Mouse (Mus musculus) heart, embryonic 14.5 days (tissue): ENCODE data around the gene Idh2. TPM values are rescaled to one million over a fixed set of nuclear protein-coding genes. Genes with fewer than 3 reads are reported as not detected.

Experiments
- ATAC-seq: fragments of 200-750 bp; cut with Nextera tagmentation; 2 replicates; pipeline ENCODE4 v1.8.0; 2017; ENCODE audit warnings: low read depth, moderate TSS enrichment; ENCODE audit not compliant: insufficient number of reproducible peaks, insufficient read depth, low FRiP score
- H3K27ac ChIP-seq, 2 experiments: fragments of 200-500 bp in 1 of 2; fragments of 300-500 bp in 1 of 2; sonication (generic) in 1 of 2; replicated peaks in 1 of 2; 2 replicates each; pipeline ENCODE4 v1.5.1; 2012 to 2014; ENCODE audit warnings: low read depth in 2 of 2, low read length in 2 of 2, control low read depth in 1 of 2, mild to moderate bottlenecking in 1 of 2, mixed read lengths in 1 of 2; ENCODE audit not compliant: control insufficient read depth in 1 of 2, insufficient read depth in 1 of 2
- H3K27me3 ChIP-seq: fragments of 300-500 bp; sonication (generic); 2 replicates; pipeline ENCODE4 v1.6.1; 2014; ENCODE audit warnings: mild to moderate bottlenecking, low read length, control low read depth; ENCODE audit not compliant: control insufficient read depth, insufficient read depth
- H3K36me3 ChIP-seq: fragments of 300-500 bp; sonication (generic); 2 replicates; pipeline ENCODE4 v1.6.1; 2014; ENCODE audit warnings: mild to moderate bottlenecking, control low read depth, low read length, mixed read lengths; ENCODE audit not compliant: control insufficient read depth, insufficient read depth
- H3K4me1 ChIP-seq, 2 experiments: fragments of 200-500 bp in 1 of 2; fragments of 300-500 bp in 1 of 2; sonication (generic) in 1 of 2; 2 replicates each; pipeline ENCODE4 v1.6.1; 2012 to 2014; ENCODE audit warnings: low read length in 2 of 2, control low read depth in 1 of 2, mixed read lengths in 1 of 2; ENCODE audit not compliant: control insufficient read depth in 2 of 2, insufficient read depth in 2 of 2
- H3K4me2 ChIP-seq: fragments of 300-500 bp; sonication (generic); 2 replicates; pipeline ENCODE4 v1.6.1; 2014; ENCODE audit warnings: mild to moderate bottlenecking, low read length
- H3K4me3 ChIP-seq, 2 experiments: fragments of 200-500 bp in 1 of 2; fragments of 300-500 bp in 1 of 2; sonication (generic) in 1 of 2; 2 replicates each; pipeline ENCODE4 v1.5.1; 2012 to 2014; ENCODE audit warnings: low read length in 2 of 2, mild to moderate bottlenecking in 2 of 2, control low read depth in 1 of 2, low read depth in 1 of 2, moderate library complexity in 1 of 2; ENCODE audit not compliant: control insufficient read depth in 1 of 2, insufficient read depth in 1 of 2
- H3K9ac ChIP-seq: fragments of 300-500 bp; sonication (generic); 2 replicates; pipeline ENCODE4 v1.6.1; 2014; ENCODE audit warnings: mild to moderate bottlenecking, low read length
- H3K9me3 ChIP-seq: fragments of 300-500 bp; sonication (generic); 2 replicates; pipeline ENCODE4 v1.6.1; 2016; ENCODE audit warnings: low read length, control low read depth; ENCODE audit not compliant: control insufficient read depth
- WGBS: fragments of 180-500 bp; shearing (Covaris S2); extraction: QIAGEN DNeasy Blood & Tissue Kit; methylation state at CpG from one replicate; pipeline ENCODE4 v1.1.7; 2014; 5-methylcytosine and 5-hydroxymethylcytosine counted together
- polyA plus RNA-seq: library from polyadenylated mRNA; unstranded; fragments of >200 nt; fragmentation: Nextera tagmentation; extraction: Ambion mirVana; gene quantifications from 2 replicates; pipeline ENCODE4 v1.2.1, GENCODE M21; 2014

Idh2 gene
- polyA plus RNA-seq, 1 experiment from 2014 or later, result 2,473 TPM

DNA sequence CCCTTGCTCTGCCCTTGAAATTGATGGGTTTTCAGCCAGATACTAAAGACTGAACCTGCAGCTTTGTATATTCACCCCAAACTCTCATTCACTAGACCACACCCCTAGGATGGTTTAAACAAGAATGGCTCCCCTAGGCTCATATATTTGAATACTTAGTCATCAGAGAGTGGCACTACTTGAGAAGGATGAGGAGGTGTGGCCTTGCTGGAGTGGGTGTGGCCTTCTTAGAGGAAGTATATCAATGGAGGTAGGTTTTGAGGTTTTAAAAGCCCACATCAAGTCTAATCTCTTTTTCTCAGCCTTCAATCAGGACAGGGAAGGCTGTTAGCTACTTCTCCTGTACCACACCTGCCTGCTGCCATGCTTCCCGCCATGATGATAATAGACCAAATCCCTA lies 8.8 kb downstream of the Idh2 start:
- Histone ChIP-seq H3K4me1 (peaks cover 8 to 42% of the 10 kb centered on the region in 2 experiments; a peak in 3 of 4 replicates), H3K4me3 (no peak overlapping the region), H3K27ac (no peak overlapping the region), H3K9me3 (peaks cover 8% of the 10 kb centered on the region; the same call in 1 of the 2 replicates), H3K9ac (no peak overlapping the region), H3K27me3 (no peaks in the 10 kb centered on the region), H3K4me2 (no peak overlapping the region), H3K36me3 (peaks cover 79% of the 10 kb centered on the region)
- ATAC-seq, result no peak
- 93% methylated on average over 1 of the region's 1 CpGs for WGBS

DNA sequence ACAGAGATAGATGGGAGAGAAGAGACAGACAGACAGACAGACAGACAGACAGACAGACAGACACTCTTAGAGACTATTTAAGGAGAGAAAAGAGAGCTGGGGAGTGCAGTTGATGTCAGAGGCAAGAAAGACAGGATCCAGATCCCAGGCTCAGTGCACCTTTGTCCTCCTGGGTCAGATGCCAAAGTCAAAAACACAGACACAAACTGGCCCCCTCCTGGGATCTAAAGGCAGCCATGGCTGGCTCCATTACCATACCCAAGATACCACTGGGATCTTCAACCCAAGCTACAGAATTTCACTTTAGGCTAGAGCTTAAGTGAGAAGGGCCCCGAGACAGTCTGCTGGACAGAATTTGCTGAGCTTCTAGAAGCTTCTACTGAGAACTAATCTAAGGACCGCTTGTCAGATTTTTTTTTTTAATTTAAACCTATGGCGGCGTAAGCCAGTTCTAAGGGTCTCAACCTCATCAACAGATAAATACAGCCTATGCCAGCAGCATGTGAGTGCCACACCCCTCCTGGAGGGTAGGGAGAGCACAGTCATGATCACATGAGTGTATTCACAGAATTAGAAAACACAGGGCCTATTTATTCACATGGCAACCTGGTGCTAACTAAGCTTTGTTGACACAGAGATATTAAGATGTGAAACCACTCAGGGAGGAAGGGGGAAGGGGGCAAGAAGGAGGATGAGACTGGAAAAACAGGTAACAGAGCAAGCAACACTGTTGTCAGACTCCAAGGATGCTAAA lies 9.4 kb downstream of the Idh2 start:
- no peaks in the 10 kb centered on the region for H3K27me3 ChIP-seq
- WGBS, result 87% methylated on average over 4 of the region's 4 CpGs
- no peak overlapping the region for H3K9ac ChIP-seq
- no peak overlapping the region for H3K4me3 ChIP-seq
- H3K36me3 ChIP-seq, result peaks cover 81% of the 10 kb centered on the region
- H3K27ac ChIP-seq, result no peak overlapping the region; a peak in 1 of 4 replicates
- H3K4me1 ChIP-seq, result peaks cover 6 to 36% of the 10 kb centered on the region in 2 experiments; a peak in 3 of 4 replicates
- no peak for ATAC-seq
- peaks cover 8% of the 10 kb centered on the region; the same call in 1 of the 2 replicates for H3K9me3 ChIP-seq
- H3K4me2 ChIP-seq, result no peak overlapping the region

- Histone ChIP-seq H3K36me3 (peaks cover 83% of the 10 kb centered on the region), H3K4me2 (no peak overlapping the region), H3K4me1 (peaks cover 2 to 18% of the 10 kb centered on the region in 2 experiments; a peak in 3 of 4 replicates), H3K27ac (no peak overlapping the region), H3K27me3 (no peaks in the 10 kb centered on the region), H3K9ac (no peak overlapping the region), H3K9me3 (peaks cover 8% of the 10 kb centered on the region; the same call in 1 of the 2 replicates), H3K4me3 (no peak overlapping the region)
- ATAC-seq, result no peak
- WGBS, result 85% methylated on average over 3 of the region's 3 CpGs
These were observed 11.9 kb downstream of the Idh2 start for GRCm38 (mm10) chr7:80103335-80103734.

DNA sequence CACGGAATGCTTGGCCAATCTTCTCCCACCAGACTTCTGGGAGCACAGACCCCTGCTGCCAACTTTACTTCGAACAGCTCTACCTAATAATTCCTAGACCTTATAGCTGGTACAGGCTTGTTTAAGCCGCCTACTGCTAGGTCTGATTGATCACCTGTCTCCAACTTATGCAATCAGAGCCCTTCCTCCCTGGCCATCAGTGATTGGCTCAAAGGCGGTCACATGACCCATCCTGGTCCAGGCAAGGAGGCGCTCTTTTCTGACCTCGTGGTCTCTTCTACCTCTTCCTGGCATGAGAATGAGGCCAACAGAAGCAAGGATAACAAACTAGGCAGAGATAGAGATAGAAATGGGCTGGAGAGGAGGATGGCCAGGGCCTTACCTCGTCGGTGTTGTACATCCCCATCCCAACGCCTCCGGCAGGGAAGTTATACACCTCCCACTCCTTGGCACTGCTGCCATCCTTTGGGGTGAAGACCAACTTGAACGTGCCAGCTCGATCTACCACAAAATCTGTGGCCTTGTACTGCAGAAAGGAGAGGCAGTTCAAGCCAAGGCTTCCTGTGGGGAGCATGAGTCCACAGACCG lies 16.7 kb downstream of the Idh2 start:
- no peak for ATAC-seq
- Histone ChIP-seq H3K36me3 (peaks cover 100% of the 10 kb centered on the region), H3K27ac (no peak overlapping the region), H3K4me2 (no peak overlapping the region), H3K9me3 (no peaks in the 10 kb centered on the region), H3K4me3 (no peak overlapping the region), H3K27me3 (no peaks in the 10 kb centered on the region), H3K9ac (no peak overlapping the region), H3K4me1 (0 out of 4 replicates have a peak, but pooled peaks cover 0 to 4% of the 10 kb centered on the region in 2 experiments)
- WGBS, result 90% methylated on average over 13 of the region's 13 CpGs

- WGBS, result 85% methylated on average over 20 of the region's 20 CpGs
- Histone ChIP-seq H3K9me3 (no peaks in the 10 kb centered on the region), H3K4me1 (peaks cover 9 to 25% of the 10 kb centered on the region in 2 experiments), H3K27me3 (no peaks in the 10 kb centered on the region), H3K27ac (no peak overlapping the region), H3K4me2 (no peak overlapping the region), H3K36me3 (peaks cover 100% of the 10 kb centered on the region), H3K4me3 (no peak overlapping the region), H3K9ac (no peak overlapping the region)
- no peak for ATAC-seq
These were observed 19.4 kb downstream of the Idh2 start for GRCm38 (mm10) chr7:80095598-80096309.

GRCm38 (mm10) chr7:80094481-80094880 lies 20.7 kb downstream of the Idh2 start:
- WGBS, result 76% methylated on average over 5 of the region's 5 CpGs
- Histone ChIP-seq H3K27ac (no peak overlapping the region), H3K27me3 (no peaks in the 10 kb centered on the region), H3K36me3 (peaks cover 100% of the 10 kb centered on the region), H3K9ac (no peak overlapping the region), H3K4me2 (no peak overlapping the region), H3K4me1 (peaks cover 9 to 25% of the 10 kb centered on the region in 2 experiments), H3K4me3 (no peak overlapping the region), H3K9me3 (no peaks in the 10 kb centered on the region)
- ATAC-seq, result no peak

DNA sequence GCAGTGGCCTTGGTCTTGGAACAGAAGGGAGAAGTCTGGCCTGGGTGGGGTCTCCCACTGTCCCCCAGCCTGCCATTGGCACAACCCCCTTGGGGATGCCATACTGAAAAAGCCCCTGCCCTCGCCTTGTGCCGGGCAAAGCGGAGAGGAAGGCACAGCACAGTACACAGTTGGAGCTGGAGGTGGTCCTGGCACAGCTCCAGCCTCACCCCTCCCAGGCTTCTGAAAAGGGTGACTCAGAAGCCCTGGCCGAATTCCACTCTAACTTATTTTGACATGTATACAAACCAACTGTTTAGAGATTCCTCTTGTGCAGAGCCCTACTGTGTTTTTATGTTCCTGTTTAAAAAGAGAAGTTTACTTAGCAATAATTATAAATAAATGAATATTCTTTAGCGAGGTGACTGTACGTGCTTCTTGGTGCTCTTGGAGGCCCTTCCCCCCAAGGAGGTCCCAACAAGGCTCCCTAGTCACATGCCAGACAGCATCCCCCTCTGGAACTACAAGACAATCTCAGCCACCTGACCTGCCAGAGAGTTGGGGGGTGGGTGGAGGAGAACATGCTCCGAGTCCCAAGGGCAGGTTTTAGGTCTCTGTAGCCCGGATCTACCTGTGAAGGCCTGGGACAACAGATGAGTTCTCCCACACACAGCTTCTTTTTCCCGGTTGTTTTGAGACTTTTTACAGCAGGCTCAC lies 22.7 kb downstream of the Idh2 start:
- Histone ChIP-seq H3K9ac (peak overlapping the region; percentile 31; the same call in 1 of the 2 replicates), H3K27me3 (no peaks in the 10 kb centered on the region), H3K4me3 (no peak overlapping the region), H3K4me2 (no peak overlapping the region), H3K27ac (peak overlapping the region; percentile 26 to 55; a peak in 2 of 4 replicates), H3K36me3 (peaks cover 100% of the 10 kb centered on the region), H3K9me3 (no peaks in the 10 kb centered on the region), H3K4me1 (peaks cover 9 to 25% of the 10 kb centered on the region in 2 experiments)
- no peak for ATAC-seq
- WGBS, result 40% methylated on average over 9 of the region's 9 CpGs
